Mouse (Mus musculus) heart, postnatal 0 days (tissue): Measurements from ENCODE around the gene Gtf2h1.

Experiments
- CTCF ChIP-seq: IDR thresholded peaks from 2 replicates; pipeline ENCODE4 v1.5.1; 2016; ENCODE audit warnings: antibody characterized with exemption, control low read depth, low read depth
- EP300 ChIP-seq: IDR thresholded peaks from 2 replicates; pipeline ENCODE4 v1.6.1; 2016; ENCODE audit warnings: antibody characterized with exemption, low read depth

DNA sequence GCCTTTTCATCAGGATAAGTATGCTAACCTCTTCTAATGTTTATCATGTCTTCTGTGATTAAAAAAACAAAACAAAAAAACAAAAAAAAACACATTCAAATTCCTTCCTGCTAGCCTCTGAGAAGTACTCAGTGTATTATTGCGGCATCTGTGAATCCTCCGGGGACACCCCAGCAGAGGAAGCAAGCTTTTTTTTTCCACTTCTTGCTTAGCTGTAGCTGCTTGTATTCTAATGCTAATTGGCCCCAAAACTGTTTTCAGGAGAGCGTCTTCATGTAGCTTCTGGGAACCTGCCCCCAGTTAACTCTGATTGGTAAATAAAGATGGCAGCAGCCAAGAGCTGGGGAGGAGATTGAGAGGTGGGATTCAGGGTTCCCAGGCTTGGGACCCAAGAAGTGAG, 47.4 kb upstream of the Gtf2h1 start:
- TF ChIP-seq CTCF (no peak), EP300 (no peak)
